Mouse (Mus musculus) cerebellum, postnatal 4 days (tissue): ENCODE data around the gene Stard13.

Source experiments
- DNase-seq, 2 experiments: peaks; one replicate each; pipeline ENCODE4 v3.0.0; 2022; ENCODE audit warnings: low spot score in 2 of 2, mixed read lengths in 1 of 2

Gene Stard13

DNA sequence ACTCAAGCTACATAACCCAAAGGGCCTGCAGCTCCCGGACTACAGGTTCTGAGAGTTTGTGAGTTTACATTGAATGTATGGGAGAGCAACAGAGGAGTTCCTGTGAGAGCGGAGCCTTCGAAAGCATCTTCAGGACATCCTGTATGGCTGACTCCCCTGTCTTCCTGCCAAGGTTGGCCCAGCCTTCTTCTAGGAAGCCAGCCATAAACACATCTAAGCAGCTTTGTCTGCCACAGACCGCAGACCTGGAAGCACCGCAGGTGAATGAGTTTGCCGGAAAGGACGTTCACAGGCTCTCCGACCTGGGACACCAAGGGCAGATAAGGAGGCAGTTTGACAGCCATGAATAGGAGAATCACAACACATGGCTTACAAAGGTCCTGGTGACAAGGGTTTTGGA is 52.3 kb downstream of the Stard13 start:
- no peak for DNase-seq

- no peak for DNase-seq
Observed at GRCm38 (mm10) chr5:151180176-151180785, 53.4 kb downstream of the Stard13 start.

DNA sequence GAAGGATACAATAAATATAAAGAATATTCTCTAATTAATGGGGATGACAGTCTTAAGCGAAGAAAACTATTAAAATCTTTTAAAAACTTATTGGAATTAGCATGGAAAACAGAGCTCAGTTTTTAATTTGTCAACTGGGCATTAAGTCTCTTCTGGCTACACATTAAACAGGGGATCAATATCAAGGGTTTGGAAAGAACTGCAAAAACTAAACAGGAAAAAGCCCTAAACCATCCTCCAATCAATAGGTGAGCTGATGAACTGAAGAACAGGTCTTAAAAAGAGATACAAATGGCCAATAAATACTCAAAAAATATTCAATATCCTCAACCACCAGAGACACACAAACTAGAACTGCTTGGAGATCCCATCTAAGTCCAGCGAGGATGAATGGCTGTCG is 56.5 kb downstream of the Stard13 start:
- DNase-seq, result no peak

DNA sequence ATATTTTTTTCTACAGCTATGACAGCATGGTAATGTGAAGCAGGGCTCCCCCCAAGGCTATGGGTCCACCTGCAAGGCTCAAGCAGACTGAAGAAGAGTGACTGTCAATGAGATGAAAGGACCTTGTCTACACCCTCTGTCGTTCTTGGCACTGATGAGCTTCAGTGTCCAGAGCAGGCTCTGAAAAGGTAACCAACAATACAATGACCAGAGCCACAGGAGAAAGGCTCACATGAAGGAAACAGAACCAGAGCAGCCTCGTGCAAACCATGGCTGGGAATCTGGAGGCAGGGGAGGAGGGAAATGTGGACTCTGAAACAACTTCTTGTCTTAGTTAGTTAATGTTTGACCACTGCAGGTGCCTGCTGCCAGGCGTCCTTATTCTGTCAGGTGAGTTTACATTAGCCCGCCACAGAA is 57.7 kb downstream of the Stard13 start:
- no peak for DNase-seq

DNA sequence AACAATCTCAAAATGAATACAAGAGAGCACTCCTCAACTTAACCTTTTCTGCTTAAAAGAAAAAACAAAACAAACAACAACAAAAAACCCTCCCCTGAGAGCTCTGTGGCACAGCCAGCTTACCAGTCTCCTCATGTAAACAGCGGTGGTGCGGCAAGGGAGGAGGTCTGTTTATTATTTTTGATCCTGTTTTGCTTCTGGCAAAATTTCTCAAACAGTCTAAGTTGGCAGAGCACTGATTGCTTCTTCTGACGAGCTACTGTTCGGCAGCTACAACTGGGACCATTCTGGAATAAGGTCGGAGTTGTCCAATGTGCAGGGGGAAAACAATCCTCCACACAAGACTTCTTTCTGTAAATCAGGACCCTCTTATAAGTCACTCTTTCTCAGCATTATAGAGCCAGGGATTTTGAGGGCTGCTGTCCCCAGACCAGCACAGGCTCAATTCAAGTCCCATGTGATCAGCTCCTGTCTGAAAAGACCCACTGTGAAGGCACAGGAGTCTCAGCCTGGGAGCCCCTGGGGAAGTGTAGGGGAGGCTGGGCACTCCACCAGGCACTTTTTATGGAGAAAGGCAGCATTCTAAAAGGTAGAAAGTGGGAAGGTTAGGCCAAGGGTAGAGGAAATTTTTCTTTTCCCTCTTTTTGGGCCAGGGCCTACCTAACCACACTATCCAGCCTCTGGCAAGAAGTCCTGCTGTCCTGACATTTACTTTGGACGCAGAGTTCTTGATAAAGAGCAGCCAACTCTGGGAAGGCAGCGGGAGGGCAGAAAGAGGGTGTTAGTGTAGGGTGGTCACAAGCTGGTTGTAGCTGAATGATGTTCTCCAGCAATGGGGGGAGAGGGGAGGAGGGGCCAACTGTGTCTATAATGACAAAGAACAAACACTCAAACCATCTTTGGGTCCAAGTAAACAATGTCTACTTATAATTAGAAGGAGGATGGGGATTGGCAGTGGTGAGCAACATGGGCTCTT is 58.9 kb downstream of the Stard13 start:
- DNase-seq, result no peak

DNA sequence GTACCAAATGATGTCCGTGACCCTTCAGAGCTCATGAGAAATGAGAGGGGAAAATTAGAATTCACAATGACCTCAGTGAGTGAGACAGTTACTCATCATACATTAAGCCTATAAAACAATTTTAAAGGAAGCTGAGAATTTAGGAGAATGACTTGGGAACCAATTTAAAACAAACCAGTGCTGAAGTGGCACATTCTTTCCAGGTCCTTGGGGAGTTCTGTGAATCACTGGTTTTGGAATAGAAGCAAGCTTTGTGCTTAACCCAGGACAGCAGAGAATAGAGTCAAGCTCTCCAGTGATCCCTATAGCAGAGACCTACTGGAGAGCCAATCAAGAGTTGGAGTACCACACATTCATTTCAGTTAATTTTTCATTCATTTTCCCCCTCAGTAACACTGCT is 59.9 kb downstream of the Stard13 start:
- no peak for DNase-seq

- no peak for DNase-seq
Observed at GRCm38 (mm10) chr5:151170168-151170750, 63.4 kb downstream of the Stard13 start.

DNA sequence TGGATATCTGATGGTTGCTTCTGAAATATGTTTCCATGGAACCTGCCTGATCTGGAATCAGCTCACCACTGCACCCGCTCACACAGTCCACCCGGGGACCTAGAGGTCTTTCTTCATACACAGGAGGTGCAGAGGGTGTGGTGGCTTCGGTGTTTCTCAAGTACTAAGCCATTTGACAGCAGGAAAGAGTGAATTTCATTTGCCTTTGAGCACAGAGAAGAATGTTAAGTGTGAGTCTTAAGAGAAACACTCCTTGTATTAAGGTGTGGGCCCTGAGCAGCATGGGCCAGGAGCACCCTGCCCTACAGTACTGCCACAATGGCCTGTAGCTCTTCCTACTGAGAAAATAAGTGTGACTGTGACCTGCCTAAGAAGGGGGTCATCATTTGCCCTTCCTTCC is 65.4 kb downstream of the Stard13 start:
- DNase-seq, result no peak

DNA sequence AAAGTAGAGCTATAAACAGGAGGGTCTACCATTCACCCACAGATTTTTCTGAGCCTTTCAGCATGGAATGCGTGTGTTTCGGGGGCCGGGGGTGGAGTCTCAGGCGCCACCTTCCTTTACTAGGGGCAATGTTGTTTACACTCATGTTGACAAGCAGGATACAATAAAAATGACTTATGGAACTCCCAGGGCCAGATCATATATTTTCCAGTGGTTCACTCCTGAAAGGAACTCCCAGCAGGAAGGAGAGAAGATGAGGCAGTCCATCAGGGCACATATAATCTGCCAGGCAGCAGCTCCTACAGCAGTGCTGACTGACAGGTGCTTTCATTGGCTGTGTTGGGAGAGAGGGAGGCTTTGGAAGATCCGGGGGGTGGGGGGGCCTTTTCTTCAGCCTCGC is 66.0 kb downstream of the Stard13 start:
- DNase-seq, result no peak

GRCm38 (mm10) chr5:151166266-151166665 is 67.4 kb downstream of the Stard13 start:
- no peak for DNase-seq

DNA sequence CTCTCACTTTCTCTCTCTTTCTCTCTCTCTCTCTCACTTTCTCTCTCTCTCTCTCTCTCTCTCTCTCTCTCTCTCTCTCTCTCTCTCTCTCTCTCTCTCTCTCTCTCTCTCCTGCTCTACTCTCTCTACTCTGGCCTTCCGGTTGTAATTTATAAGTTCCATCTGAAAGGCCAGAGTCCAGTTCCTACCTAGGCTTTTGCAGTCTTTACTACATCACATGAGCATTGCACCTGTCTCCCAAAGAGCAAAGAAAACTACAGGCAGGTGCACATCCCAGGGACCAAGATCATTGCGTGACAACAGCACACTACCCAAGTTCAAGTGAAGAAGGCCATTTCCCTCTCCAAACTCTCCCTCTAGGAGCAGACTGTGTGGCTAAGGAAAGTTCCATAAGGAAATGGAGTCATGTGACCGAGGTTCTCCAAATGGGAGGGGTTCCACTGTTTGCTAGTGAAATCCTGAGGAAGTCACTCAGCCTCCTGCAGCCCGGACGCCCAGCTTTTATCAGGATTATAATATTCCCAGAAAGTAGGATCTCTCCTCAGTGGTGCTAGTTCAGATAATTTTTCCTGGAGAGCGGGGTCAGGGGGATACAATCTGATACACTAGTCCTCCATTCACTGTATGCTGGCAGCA is 68.1 kb downstream of the Stard13 start:
- no peak for DNase-seq

GRCm38 (mm10) chr5:151164815-151165214 is 68.8 kb downstream of the Stard13 start:
- DNase-seq, result no peak

DNA sequence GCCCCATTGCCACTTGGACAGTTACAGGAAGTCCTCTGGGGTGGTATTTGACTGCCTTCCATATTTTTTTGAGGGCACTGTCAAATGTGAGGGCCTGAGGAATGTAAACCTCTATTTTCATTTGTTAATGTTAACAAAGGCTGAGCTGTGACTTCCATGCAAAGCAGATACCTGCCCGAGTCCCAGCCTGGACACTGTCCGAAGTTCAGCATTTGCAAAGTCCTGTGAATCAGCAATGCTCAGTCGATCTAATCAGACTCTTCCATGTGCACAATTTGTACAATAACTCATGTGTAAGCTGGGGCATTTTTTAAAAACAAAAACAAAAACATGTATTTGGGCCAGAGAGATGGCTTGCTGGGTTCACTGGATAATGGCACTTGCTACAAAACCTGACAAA is 71.0 kb downstream of the Stard13 start:
- DNase-seq, result no peak

DNA sequence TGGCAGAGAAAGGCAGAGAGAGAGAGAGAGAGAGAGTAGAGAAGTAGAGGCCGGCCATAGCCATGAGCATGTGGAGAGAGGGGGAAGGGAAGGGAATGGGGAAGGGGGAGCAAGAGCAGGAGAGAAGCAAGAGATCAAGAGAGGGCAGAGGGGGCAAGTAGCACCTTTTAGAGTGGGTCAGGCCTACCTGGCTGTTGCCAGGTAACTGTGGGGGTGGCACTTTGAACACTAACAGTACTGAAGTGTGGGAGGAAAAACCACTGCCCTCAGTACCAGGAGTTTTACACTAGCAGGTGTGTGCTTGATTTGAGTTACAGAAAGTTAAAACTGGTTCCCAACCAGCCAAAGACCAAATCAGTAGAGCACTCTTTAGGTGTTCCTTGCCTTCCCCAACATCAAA is 78.4 kb downstream of the Stard13 start:
- DNase-seq, result no peak

DNA sequence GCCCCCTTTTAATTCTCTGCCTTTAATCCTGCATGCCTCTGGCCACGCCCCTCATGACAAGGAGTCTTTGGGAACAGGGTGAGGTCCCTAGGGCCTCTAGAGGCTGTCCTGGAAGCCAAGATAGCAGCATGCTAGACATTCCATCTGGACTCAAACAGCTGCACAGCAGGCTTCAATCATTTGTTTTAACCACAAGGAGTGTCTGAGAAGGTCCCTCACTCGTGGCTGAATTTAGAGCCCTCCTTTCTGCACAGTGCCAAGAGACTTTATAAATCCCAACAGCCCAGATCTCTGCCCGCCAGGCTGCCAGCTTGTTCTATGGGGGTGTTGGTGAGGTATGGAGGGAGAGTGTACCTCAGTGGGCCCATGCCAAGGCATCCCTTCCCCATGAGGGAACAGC is 78.9 kb downstream of the Stard13 start:
- DNase-seq, result no peak

- DNase-seq, result no peak
Observed at GRCm38 (mm10) chr5:151154030-151154429, 79.6 kb downstream of the Stard13 start.

GRCm38 (mm10) chr5:151151549-151151948 is 82.1 kb downstream of the Stard13 start:
- DNase-seq, result no peak

DNA sequence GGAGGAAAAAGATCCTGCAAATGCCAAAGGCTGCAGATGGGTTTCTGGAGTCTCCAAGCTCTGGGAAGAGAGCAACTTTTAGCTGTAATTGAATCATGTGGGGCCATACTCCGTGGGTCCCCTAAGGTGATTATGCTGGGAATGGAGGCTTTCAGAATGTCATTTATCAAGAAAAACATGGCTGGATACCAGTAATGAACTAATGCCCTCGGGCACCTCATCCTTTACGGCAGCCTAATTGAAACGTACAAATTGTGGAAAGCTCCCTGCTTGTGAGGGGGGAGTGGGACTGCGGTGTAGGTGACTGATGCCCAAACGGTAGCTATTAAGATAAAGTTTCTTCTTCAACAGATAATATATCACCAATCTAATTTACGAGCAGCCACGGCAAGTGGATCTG is 84.1 kb downstream of the Stard13 start:
- DNase-seq, result no peak

DNA sequence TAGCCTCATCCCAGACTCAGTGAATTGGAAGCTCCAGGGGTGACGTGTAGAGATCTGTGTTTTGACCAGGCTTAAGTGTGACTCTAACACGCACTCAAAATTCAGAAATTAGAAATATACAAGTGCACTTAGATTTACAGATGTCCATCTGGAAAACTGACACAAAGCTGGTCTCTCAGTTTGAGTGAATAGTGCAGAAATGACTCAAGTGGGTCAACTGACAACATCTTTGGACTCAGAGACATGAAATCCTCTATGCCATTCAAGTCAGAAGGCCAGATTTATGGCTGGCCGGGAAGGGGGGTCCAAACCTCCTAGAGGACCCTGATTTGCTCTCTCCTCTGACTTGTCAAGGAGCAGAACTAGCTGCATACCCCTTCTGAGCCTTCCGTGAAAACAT is 85.6 kb downstream of the Stard13 start:
- no peak for DNase-seq

- no peak for DNase-seq
Observed at GRCm38 (mm10) chr5:151145807-151146206, 87.8 kb downstream of the Stard13 start.

DNA sequence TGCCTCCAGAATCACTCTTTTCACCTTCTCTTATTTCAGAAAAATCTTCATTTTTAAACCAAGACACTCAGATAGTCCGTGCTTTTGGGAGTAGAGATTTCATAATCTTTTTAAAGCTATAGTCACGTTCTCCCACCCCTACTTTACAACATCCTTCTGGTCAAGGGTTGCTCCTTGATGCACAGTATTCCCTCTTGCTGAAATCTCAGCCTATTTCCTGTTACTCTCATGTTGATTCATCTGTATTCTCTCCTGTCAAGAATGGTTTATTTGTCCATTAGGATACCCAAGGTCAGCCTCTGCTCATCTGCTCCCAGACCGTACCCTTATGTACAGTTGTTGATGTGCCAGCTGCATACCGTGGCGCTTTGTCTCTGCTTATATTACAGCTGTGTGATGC is 89.7 kb downstream of the Stard13 start:
- DNase-seq, result no peak
